Mouse (Mus musculus) erythroid progenitor cell, adult 5-6 weeks (primary cell): Measurements from ENCODE around the gene Umps. TPM values are rescaled to one million over a fixed set of nuclear protein-coding genes. Genes with fewer than 3 reads are reported as not detected.

Source experiments
- ATAC-seq: replicated peaks from 2 replicates; pipeline ENCODE4 v1.8.0; 2016; ENCODE audit warnings: moderate number of reproducible peaks, mild to moderate bottlenecking, moderate TSS enrichment, inconsistent platforms; ENCODE audit not compliant: poor library complexity, low FRiP score, severe bottlenecking
- total RNA-seq, 2 experiments: library from RNA; stranded (forward) in 1 of 2; stranded (reverse) in 1 of 2; fragments of 150-400 nt in 1 of 2; fragments of 186-747, 209-891 nt in 1 of 2; gene quantifications; 2 replicates each; pipeline versions ENCODE4 v1.2.3 to v1.2.4; 2015 to 2017; ENCODE audit warnings: low replicate concordance in 2 of 2

Gene Umps
- total RNA-seq, 2 experiments from 2014 or later, result 5.4 to 9.2 TPM

- no peak for ATAC-seq
Measured at GRCm38 (mm10) chr16:33934701-33935406, 32.0 kb downstream of the Umps start.

GRCm38 (mm10) chr16:33933411-33933810 is 33.4 kb downstream of the Umps start:
- no peak for ATAC-seq

- ATAC-seq, result no peak
Measured at GRCm38 (mm10) chr16:33932126-33932525, 34.7 kb downstream of the Umps start.

GRCm38 (mm10) chr16:33931682-33932081 is 35.2 kb downstream of the Umps start:
- ATAC-seq, result no peak

- no peak for ATAC-seq
Measured at GRCm38 (mm10) chr16:33930785-33931184, 36.1 kb downstream of the Umps start.

GRCm38 (mm10) chr16:33928788-33929462 is 37.9 kb downstream of the Umps start:
- no peak for ATAC-seq

- no peak for ATAC-seq
Measured at GRCm38 (mm10) chr16:33927263-33927824, 39.5 kb downstream of the Umps start.

- no peak for ATAC-seq
Measured at GRCm38 (mm10) chr16:33923758-33924157, 43.1 kb downstream of the Umps start.

- no peak for ATAC-seq
Measured at GRCm38 (mm10) chr16:33923001-33923316, 43.9 kb downstream of the Umps start.

GRCm38 (mm10) chr16:33922111-33923000 is 44.5 kb downstream of the Umps start:
- ATAC-seq, result no peak

GRCm38 (mm10) chr16:33921514-33921913 is 45.3 kb downstream of the Umps start:
- ATAC-seq, result no peak

- ATAC-seq, result no peak
Measured at GRCm38 (mm10) chr16:33917926-33918325, 48.9 kb downstream of the Umps start.

- ATAC-seq, result no peak
Measured at GRCm38 (mm10) chr16:33917390-33917789, 49.4 kb downstream of the Umps start.

GRCm38 (mm10) chr16:33916473-33917251 is 50.2 kb downstream of the Umps start:
- ATAC-seq, result no peak

GRCm38 (mm10) chr16:33914997-33915396 is 51.8 kb downstream of the Umps start:
- ATAC-seq, result no peak

- ATAC-seq, result no peak
Measured at GRCm38 (mm10) chr16:33908239-33908638, 58.6 kb downstream of the Umps start.
